Mouse (Mus musculus): ENCODE results near the gene Appl2. TPM values are rescaled to one million over a fixed set of nuclear protein-coding genes. Genes with fewer than 3 reads are reported as not detected.

Appl2 gene
- polyA plus RNA-seq (2015; fragmentation: Nextera tagmentation; extraction: Ambion mirVana), result 40.5 and 54.3 TPM in 2 replicates

- ATAC-seq (peak; percentile 98), DNase-seq (ENCODE audit: low spot score) (peak; percentile 97)
- Histone ChIP-seq H3K9ac (replicated peaks; ENCODE audit: low read depth) (peak within 1 kb of the TSS; percentile 72), H3K4me1 (ENCODE audit: insufficient read depth, low read depth, low read length) (peaks cover 15% of the 10 kb centered on the region; the same call in 1 of the 2 replicates), H3K4me2 (replicated peaks; ENCODE audit: low read depth, low read length) (peak within 1 kb of the TSS; percentile 81), H3K27me3 (replicated peaks; ENCODE audit: insufficient read depth, low read length) (no peaks in the 10 kb centered on the region), H3K4me3 (ENCODE audit: low read depth, low read length) (peak within 1 kb of the TSS; percentile 76), H3K9me3 (ENCODE audit: low read length) (no peaks in the 10 kb centered on the region), H3K27ac (ENCODE audit: low read length) (peak within 1 kb of the TSS; percentile 93), H3K36me3 (ENCODE audit: insufficient read depth, low read length) (no peaks in the 10 kb centered on the region)
- under 1% methylated on average over 52 of the region's 59 CpGs for WGBS
- TF ChIP-seq CTCF (IDR thresholded peaks at IDR 0.05), result peak; percentile 55
- no peak; the same call in 1 of the 2 replicates for TF ChIP-seq EP300 (IDR thresholded peaks at IDR 0.05)
These were observed at the start of gene Appl2 for GRCm38 (mm10) chr10:83648131-83649020. Gene Appl2, minus strand, starts transcription at chr10:83648738.

DNA sequence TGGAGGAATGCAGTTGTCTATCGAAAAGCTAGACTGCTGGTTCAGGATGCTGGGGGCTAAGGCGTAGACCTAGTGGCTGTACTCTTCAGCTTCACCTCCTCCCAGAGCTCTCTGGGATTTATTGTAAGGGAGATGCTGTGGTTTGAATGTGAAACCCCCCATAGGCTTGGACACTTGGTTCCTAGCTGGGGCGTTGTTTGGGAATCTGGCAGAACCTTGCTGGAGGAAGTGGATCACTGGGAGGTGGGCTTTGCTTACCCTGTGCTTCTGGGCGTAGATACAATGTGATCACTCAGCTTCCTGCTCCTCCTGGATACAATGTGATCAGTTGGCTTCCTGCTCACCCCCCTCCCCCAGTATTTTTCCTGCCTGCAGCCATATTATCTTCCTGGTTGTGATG lies 47.7 kb upstream of the Appl2 start:
- Histone ChIP-seq H3K9me3 (ENCODE audit: low read length) (no peaks in the 10 kb centered on the region), H3K4me2 (replicated peaks; ENCODE audit: low read depth, low read length) (no peak overlapping the region), H3K36me3 (ENCODE audit: insufficient read depth, low read length) (no peaks in the 10 kb centered on the region), H3K27ac (ENCODE audit: low read length) (no peak overlapping the region), H3K9ac (replicated peaks; ENCODE audit: low read depth) (no peak overlapping the region), H3K4me1 (ENCODE audit: insufficient read depth, low read depth, low read length) (no peaks in the 10 kb centered on the region), H3K27me3 (replicated peaks; ENCODE audit: insufficient read depth, low read length) (no peaks in the 10 kb centered on the region), H3K4me3 (ENCODE audit: low read depth, low read length) (no peak overlapping the region)
- ATAC-seq (no peak), DNase-seq (ENCODE audit: low spot score) (no peak)
- 74% methylated on average over 4 of the region's 4 CpGs for WGBS
- TF ChIP-seq EP300 (IDR thresholded peaks at IDR 0.05) (no peak), CTCF (IDR thresholded peaks at IDR 0.05) (no peak)

DNA sequence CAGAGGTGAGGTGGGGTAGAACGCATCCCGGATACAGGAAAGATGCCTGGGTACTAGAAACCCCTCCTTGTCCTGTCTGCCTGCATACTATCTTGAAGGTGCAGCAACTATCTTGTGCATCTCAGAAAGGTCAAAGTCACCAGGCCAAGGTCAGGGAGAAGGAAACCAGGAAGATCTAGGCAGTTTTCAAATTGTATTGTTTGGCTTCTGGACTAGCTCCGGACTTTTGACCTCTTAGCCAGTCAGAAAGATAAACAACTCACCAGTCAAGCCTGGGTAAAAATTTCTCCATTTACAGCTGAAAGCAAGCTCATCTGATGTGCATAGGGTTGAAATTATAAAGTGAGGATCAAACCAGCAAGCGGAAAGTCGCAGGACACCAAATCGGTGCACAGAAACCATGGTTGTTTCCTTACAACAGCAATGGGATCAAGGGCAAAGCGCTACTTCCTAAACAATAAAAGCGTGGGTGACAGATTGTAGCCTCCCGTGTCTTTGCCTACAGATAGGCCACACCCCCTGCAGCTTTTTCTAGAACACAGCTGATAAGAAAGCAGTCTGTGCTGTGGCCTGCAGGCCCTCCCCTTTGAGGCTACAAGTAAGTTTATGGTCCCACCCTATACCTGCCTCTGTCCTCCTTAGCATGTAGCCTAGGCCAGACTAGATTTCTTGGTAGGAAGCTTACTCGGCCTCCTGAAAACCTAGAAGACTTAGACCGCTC lies 43.8 kb upstream of the Appl2 start:
- no peaks in the 10 kb centered on the region for H3K4me1 ChIP-seq (ENCODE audit: insufficient read depth, low read depth, low read length)
- H3K36me3 ChIP-seq (ENCODE audit: insufficient read depth, low read length), result no peaks in the 10 kb centered on the region
- 61% methylated on average over 11 of the region's 11 CpGs for WGBS
- H3K27ac ChIP-seq (ENCODE audit: low read length), result no peak overlapping the region
- H3K27me3 ChIP-seq (replicated peaks; ENCODE audit: insufficient read depth, low read length), result no peaks in the 10 kb centered on the region
- H3K4me3 ChIP-seq (ENCODE audit: low read depth, low read length), result no peak overlapping the region
- no peak overlapping the region for H3K9ac ChIP-seq (replicated peaks; ENCODE audit: low read depth)
- no peaks in the 10 kb centered on the region for H3K9me3 ChIP-seq (ENCODE audit: low read length)
- no peak for TF ChIP-seq EP300 (IDR thresholded peaks at IDR 0.05)
- no peak for TF ChIP-seq CTCF (IDR thresholded peaks at IDR 0.05)
- H3K4me2 ChIP-seq (replicated peaks; ENCODE audit: low read depth, low read length), result no peak overlapping the region
- DNase-seq (ENCODE audit: low spot score) (no peak), ATAC-seq (no peak)

DNA sequence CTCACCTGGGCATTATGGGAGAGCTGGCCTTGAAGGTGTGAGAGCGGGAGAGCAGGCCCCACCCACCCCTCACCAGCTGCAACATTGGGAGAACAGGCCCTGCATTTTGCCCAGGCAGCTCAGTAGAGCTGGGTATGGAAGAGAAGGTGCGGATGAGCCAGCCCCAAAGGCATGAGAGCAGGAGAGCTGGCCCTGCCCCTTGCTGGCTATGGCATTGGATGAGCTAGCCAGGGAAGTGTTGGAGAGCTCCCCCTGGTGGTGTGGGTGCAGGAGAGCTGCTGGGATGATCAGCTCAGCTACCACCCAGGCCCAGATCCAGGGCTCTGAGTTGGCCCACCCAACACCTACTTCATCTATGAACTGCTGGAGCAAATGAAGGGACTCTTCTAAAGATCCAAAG lies 39.7 kb upstream of the Appl2 start:
- Histone ChIP-seq H3K9ac (replicated peaks; ENCODE audit: low read depth) (no peak overlapping the region), H3K36me3 (ENCODE audit: insufficient read depth, low read length) (no peaks in the 10 kb centered on the region), H3K27ac (ENCODE audit: low read length) (no peak overlapping the region), H3K9me3 (ENCODE audit: low read length) (no peaks in the 10 kb centered on the region), H3K4me3 (ENCODE audit: low read depth, low read length) (no peak overlapping the region), H3K27me3 (replicated peaks; ENCODE audit: insufficient read depth, low read length) (no peaks in the 10 kb centered on the region), H3K4me2 (replicated peaks; ENCODE audit: low read depth, low read length) (no peak overlapping the region), H3K4me1 (ENCODE audit: insufficient read depth, low read depth, low read length) (no peaks in the 10 kb centered on the region)
- TF ChIP-seq EP300 (IDR thresholded peaks at IDR 0.05) (no peak), CTCF (IDR thresholded peaks at IDR 0.05) (peak; percentile 12; the same call in 1 of the 2 replicates)
- ATAC-seq (no peak), DNase-seq (ENCODE audit: low spot score) (no peak)
- WGBS, result 94% methylated on average over 2 of the region's 2 CpGs

GRCm38 (mm10) chr10:83681334-83681733 lies 32.8 kb upstream of the Appl2 start:
- Histone ChIP-seq H3K27me3 (replicated peaks; ENCODE audit: insufficient read depth, low read length) (no peaks in the 10 kb centered on the region), H3K4me3 (ENCODE audit: low read depth, low read length) (no peak overlapping the region), H3K36me3 (ENCODE audit: insufficient read depth, low read length) (no peaks in the 10 kb centered on the region), H3K9ac (replicated peaks; ENCODE audit: low read depth) (no peak overlapping the region), H3K4me1 (ENCODE audit: insufficient read depth, low read depth, low read length) (no peaks in the 10 kb centered on the region), H3K9me3 (ENCODE audit: low read length) (no peaks in the 10 kb centered on the region), H3K27ac (ENCODE audit: low read length) (no peak overlapping the region), H3K4me2 (replicated peaks; ENCODE audit: low read depth, low read length) (no peak overlapping the region)
- DNase-seq (ENCODE audit: low spot score) (no peak), ATAC-seq (no peak)
- TF ChIP-seq EP300 (IDR thresholded peaks at IDR 0.05), result no peak
- no peak for TF ChIP-seq CTCF (IDR thresholded peaks at IDR 0.05)
- 80% methylated on average over 12 of the region's 12 CpGs for WGBS

GRCm38 (mm10) chr10:83666556-83666955 lies 18.0 kb upstream of the Appl2 start:
- no peaks in the 10 kb centered on the region for H3K9me3 ChIP-seq (ENCODE audit: low read length)
- H3K4me2 ChIP-seq (replicated peaks; ENCODE audit: low read depth, low read length), result no peak overlapping the region
- H3K4me1 ChIP-seq (ENCODE audit: insufficient read depth, low read depth, low read length), result no peaks in the 10 kb centered on the region
- H3K9ac ChIP-seq (replicated peaks; ENCODE audit: low read depth), result no peak overlapping the region
- TF ChIP-seq CTCF (IDR thresholded peaks at IDR 0.05) (no peak), EP300 (IDR thresholded peaks at IDR 0.05) (no peak)
- no peak overlapping the region for H3K27ac ChIP-seq (ENCODE audit: low read length)
- H3K36me3 ChIP-seq (ENCODE audit: insufficient read depth, low read length), result no peaks in the 10 kb centered on the region
- H3K27me3 ChIP-seq (replicated peaks; ENCODE audit: insufficient read depth, low read length), result no peaks in the 10 kb centered on the region
- 60% methylated on average over 4 of the region's 4 CpGs for WGBS
- ATAC-seq, result no peak
- no peak for DNase-seq (ENCODE audit: low spot score)
- no peak overlapping the region for H3K4me3 ChIP-seq (ENCODE audit: low read depth, low read length)
